Mouse (Mus musculus): ENCODE measurements at regions not wholly inside any gene's neighbourhood (a gene's known extent, or its start where the extent isn't known, plus 50 kb on each side); places are given as distances from the start of the nearest gene placed in this dataset.

DNA sequence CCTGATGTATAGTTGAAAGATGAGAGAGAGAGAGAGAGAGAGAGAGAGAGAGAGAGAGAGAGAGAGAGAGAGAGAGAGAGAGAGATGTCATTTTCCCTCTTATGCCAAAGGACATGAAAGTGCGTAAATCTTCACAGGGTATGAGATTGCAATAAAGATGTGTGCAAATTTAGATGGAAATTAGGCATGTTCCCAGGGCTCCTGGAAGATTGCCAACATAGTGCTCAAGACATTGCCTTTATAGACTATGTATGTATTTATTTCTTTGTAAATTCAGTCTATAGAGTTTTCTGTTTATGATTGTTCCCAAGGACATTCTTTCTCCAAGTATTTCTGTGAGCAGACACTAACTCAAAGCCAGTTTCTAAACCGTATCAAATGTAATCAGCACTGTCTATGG, 376.5 kb upstream of the Zeb2 start:
- DNase-seq (ENCODE audit: low spot score) = no peak

DNA sequence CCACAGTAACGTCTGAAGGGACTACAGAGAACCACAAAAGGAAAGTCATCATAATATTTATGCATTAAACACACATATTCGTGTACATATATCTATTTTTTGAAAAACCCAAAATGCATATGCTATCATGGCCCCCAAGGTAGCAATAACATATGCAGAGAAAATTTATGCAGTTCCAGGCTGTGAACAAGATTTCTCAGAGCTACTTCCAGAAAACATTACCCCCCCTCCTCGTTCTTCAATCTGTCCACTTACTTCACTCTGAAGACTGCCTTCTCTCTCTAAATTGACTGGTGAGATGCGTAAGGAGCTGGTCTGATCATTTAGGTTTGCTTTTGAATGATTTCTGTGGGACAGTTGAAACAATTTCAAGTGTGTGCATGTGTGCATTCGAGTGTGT, 369.3 kb upstream of the Zeb2 start:
- no peak for DNase-seq (ENCODE audit: low spot score)

DNA sequence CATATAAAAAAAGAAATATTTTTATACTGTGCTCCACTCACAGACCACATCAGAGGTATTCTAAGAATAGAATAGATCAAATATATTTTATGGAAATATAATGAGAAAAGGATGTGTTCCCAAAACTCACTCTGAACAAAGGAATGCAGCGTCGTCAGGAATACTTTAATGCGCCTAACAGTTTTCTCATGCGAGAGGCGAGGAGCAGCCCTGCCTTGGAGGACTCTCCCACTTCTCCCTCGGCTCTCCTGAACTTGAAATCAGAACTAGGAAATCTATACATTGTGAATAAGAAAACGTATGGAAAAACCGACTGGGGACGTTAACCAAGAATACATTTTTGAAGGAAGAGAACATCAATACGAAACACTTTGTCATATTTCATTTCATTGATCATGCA, 368.3 kb upstream of the Zeb2 start:
- DNase-seq (ENCODE audit: low spot score) = no peak

DNA sequence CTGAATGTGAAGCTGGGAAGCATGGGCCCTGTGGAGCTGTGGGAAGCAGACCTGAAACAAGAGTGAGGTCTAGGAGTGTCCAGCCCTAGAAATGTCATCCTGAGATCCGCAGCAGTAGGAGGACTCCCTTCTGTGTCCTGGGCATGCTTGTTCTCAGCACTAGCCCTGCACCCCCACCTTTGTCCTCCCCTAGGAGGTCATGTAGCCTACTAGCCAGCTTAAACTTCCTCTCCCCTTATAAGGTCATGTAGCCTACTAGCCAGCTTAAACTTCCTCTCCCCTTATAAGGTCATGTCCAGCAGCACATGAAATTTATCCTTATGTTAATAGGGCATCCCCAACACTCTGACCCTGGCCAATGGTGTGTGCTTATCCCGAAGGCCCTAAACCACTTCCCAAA, 363.5 kb upstream of the Zeb2 start:
- no peak for DNase-seq (ENCODE audit: low spot score)

DNA sequence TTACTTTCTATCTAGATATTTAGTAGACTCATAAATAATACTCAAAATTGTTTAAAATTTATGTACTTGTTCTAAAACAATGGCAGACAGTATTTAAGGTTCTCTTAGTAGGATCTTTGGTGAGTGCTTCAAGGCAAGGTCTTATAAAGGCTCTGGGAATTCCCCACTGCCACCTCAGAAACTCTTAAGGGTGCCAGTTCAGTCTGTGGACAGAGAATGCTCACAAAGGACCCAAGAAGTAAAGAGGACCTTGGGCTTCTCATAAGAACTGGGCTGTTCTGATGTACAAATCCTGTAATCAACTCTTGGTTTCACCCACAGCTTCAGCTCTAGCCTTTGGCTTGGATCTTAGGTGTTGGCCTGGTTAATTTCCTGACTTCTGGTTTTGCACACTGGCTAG, 358.8 kb upstream of the Zeb2 start:
- no peak for DNase-seq (ENCODE audit: low spot score)

DNA sequence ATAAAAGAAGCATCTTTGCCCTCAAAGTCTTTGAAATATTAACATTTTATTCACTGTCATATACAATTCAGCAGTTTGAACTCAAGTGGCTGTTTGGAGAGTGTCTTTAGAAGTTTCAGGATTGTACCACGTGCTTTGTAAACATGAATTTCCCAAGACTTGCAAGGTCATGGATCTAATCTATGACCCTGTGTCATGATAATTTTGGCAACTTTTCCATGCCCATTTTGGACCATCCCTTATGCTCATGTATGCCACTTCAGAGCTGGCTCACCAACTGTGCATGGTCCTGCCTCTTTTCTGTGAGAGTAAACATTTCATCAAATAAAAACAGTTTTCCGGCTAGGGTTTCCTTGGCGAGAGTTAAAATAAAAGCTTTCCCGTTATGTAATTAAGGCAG, 347.1 kb upstream of the Zeb2 start:
- DNase-seq (ENCODE audit: low spot score) = no peak

DNA sequence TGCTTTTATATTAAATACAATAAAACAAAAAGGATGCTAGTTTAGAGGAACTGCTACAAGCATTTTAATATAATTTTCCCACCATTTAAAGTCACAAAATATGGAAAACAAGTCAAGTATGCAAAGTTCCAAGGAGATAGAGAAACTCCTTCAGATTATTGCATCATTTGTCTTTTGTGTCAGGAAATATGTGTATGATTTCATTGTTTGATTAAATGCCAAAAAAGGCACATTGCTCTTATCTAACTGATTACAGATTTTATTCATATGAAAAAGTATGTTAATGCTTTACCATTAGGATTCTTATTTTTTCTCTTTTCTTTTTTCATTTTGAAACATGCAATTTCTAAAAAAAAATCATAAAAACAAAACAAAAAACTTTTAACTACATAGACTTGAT, 342.2 kb upstream of the Zeb2 start:
- DNase-seq (ENCODE audit: low spot score) = no peak

DNA sequence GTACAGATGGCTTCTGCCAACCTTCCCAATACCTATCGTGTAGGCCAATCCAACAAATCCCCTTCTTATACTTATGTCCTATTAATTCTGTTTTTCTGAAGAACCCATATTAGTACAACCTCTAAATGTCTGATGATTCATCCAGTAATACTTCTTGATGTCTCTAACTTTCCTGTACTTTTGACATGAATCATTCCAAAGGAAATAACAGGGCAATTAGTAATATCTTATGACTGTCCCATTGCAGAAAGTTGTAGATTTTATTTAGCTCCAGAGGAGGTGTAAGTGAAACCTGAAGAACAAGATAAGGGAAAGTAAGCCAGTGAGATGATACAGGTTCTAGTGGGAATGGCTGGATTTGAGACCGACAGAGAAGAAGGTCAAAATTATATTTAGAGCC, 337.6 kb upstream of the Zeb2 start:
- no peak for DNase-seq (ENCODE audit: low spot score)

DNA sequence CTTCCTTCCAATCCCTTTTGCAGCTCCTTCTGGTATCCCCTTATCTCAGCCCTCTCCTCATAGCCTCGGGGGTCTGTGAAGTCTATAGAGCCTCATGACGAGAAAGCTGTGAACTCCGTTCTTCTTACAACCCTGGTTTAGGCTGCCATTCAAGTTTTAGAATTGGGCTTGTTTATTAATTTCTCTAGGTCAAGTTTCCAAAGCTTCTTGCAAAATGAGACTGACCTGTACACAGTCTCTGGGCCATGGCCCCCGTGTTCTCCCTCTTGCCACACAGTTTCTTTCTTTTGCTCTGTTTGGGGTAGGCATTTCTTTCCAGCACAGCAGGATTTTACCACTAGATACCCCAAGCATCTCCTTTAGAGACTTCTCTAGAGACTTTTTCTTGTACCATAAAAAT, 322.0 kb upstream of the Zeb2 start:
- DNase-seq (ENCODE audit: low spot score) = no peak

DNA sequence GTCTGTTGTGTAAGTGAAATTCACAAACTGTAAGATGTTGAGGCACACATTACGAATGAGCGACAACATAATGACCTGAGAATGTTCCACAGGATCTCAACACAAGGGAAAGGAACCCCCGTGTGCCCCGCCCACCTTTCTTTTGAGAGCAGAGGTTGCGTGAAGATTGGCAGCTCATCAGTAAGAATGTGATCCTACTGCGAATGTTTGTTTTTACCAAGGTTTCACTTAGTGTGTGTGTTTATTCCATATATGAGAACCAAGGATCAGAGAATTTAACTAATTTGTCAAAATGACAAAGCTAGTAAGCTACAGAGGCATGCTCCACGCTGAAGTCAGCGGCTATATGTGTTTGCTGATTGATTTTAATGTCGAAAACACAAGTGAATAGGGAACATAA, 321.5 kb upstream of the Zeb2 start:
- DNase-seq (ENCODE audit: low spot score) = no peak

DNA sequence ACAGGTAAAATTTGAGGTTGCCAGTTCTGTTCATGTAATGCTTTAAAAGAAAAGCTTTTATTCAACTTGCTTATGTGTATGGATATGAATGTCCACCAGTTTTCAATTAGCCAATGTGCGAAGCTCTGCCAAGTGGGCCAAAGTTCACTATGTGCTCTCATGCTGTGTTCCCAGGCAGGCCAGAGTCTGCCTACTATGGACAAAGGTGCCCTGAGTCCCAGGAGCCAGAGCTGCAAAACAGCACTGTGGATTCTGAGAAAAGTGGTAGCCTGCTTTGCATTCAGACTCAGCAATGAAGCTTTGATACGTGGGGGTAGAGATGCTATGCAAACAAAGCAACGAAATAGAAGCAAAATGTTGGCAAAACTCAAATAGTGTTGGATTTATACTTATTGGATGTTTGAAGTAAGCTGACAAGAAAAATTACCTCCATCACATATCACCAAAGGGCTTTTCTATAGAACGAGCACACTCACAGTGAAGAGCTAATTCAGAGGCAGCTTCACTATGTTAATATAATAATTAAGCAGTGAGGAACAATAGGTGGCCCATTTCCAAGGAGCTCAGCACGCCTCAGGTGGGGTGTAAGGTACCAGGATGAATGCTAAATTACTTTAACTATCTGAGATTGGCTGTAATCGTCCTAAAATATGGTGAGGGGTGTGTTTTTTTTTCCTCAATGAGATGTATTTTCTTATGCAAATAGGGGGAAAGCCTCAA, 318.2 kb upstream of the Zeb2 start:
- peak; percentile 22 for DNase-seq (ENCODE audit: low spot score)

DNA sequence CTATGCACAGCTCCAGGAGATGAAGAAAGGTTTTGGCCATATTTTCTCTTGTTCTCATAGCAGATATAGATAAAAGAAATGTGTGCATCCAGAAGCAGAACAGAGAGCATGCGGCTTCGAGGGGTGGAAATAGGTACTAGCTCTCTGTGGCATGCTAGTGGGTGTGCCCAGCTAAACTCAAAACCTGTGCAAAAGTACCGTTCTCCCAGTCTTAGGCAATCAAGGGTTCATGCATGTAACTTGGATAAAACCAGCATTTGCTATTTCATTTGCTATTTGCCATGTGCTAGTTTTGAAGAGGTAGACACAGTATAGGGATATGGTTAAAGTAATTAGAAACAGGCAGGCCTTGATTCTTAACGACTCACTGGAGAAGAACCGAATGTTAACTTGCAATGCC, 317.6 kb upstream of the Zeb2 start:
- DNase-seq (ENCODE audit: low spot score) = no peak

DNA sequence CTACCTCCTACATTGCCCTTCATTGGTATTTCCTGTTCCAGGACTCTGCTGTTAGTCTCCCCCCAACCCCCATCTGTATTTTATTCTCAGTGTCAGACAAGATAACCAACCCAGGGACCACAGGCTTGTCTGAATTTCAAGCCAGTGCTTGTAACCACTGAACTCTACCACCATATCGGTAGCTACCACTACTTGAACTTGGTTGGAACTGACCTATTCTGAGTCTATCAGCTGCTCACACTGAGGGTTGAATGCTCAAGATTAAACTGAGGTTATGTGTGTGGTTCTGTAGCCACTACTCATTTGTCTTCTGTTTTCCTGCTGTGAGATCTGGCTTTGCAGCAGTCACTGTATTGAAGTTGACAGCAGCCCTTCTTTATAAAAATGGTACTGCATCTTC, 317.0 kb upstream of the Zeb2 start:
- no peak for DNase-seq (ENCODE audit: low spot score)

DNA sequence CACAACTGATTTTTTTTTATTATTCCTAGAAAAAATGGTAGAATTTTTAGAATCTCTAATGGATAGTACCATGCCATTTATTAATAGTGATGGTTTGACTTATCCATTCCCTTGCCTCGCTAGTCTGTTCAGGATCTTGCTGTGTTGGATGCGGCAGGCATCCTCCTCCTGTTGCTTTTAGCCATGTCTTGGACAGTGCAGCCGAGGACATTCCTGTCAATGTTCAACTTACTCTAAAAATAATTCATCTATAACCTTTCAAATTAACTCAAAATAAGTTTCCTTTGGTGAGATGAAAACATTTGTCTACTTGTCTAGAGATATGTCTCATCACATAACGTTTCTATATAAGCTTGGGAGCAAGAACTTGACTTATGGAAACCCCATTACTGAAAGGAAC, 314.2 kb upstream of the Zeb2 start:
- no peak for DNase-seq (ENCODE audit: low spot score)

DNA sequence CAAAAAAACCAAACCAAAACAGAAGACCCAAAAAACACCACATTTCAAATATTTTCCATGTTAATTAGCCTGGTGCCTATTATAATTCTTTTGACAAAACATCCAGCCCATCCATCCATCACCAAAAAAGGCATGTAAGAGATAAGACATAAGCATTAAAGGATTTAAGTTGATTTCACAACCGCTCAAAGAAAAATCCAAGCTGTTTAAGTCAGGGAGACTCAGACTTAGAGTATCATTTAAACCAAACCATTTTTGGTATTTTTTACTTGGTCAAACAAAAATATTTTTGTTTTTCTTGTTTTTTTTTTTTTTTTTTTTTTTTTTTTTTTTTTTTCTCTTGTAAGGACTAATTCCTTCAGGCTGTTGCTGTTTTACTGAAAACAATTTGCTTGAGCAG, 304.6 kb upstream of the Zeb2 start:
- DNase-seq (ENCODE audit: low spot score) = no peak

DNA sequence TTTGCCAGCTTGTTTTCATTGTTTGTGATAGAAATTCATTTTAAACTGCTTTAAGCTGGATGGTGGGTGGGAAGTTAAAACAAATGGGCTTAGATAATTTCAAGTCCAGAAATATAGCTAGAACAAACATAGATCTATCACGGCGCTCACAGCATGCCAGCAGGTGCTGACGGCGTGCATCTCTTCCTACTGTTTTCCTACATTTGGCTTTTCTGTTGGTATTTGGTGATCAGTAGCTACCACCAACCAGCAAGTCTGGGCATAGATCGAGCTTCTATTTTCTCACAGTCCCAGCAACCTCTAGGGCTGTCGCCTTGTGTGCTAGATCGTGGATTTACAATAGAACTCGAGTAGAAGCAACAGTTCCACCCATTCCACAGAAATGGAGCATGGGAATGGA, 290.9 kb upstream of the Zeb2 start:
- no peak for DNase-seq (ENCODE audit: low spot score)

DNA sequence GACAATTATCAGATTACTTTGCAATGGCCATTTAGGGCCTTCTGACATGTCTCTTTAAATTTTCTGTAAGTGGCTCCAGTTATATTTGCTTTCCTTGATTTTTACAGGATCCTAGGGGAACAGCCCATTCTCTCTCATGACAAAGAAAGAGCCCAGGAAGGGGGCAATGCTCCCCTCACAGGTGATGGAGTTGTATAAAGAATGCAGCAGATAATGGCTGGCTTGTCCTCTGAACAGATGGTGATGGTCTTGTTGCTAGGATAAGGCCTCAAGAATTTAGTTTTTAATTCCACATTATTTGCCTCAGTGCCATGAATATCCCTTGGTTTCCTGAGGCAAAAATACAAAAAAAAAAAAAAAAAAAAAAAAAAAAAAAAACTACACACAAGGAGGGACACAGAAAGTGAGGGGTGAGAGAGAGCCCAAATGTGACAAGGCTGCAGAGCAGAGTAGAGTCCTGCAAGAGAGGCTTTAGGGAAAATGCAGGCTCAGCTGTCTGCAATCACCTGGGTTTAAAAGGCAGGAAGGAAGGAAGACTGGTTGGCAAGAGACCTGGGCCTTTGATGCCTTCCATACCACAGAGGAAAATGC, 272.8 kb upstream of the Zeb2 start:
- no peak for DNase-seq (ENCODE audit: low spot score)

DNA sequence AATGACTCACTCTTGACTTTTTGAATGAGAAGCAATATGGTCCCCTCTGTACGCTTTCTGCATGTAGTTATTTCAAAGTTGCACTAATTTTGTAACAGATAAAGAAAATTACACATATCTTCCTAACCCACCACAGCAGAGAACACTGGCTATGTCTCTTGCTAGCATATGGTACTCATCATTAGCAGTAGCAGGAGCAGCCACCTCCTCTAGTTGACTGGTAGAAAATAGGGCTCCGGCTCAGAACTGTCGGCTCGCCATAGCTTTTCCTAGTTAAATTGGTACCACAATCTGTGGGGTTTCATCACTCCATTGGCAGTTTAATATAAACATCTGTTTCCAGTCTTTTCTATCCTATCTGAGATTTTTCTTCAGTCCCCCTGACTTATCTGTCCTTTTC, 254.1 kb upstream of the Zeb2 start:
- DNase-seq (ENCODE audit: low spot score) = no peak

DNA sequence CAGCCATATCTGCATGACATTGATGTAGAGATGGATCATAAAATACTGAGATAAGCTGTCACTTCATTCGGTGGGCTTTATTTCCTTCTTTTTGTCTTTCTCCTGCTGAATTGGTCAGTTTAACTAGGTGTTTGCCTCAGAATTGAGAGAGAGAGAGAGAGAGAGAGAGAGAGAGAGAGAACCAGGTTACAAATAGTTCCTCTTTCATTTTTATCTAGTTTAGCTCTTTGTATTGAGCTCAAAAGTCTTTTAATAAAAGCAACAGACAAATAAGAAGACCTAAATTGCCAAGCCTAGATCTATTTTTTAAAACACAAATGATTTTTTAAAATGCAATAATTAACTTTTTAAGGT, 253.4 kb upstream of the Zeb2 start:
- no peak for DNase-seq (ENCODE audit: low spot score)

DNA sequence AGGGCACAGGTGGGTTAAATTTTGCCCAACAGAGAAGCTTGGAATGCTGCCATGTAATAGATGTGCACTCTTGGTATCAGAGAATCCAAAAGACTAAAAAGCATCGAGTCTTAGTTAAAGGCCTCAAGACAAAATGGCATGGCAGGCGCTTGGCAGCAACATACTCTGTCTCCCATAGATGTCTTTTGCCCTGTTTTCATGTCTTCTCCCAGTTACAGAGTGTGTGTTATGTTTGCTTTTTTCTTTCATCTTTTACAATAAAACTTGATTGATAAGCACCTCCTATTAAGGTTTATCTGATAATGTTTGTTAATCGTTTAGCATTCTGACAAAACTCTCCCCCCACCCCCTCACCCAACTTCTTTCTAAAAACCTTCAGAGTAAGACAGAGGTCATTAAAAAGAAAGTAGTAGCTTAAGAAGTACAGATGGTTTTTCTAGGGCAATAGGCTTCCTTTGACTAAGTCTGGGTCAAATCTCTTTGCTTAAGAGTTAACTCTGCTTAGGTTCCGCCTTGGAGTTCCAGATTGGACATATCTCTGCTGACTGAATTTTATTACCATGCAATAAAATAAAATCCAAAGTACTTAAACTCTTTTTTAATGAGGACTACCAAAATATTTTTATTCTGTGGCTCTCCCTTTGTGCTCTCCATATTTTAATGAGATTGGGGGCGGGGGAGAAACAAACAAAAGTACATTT, 252.9 kb upstream of the Zeb2 start:
- no peak for DNase-seq (ENCODE audit: low spot score)

DNA sequence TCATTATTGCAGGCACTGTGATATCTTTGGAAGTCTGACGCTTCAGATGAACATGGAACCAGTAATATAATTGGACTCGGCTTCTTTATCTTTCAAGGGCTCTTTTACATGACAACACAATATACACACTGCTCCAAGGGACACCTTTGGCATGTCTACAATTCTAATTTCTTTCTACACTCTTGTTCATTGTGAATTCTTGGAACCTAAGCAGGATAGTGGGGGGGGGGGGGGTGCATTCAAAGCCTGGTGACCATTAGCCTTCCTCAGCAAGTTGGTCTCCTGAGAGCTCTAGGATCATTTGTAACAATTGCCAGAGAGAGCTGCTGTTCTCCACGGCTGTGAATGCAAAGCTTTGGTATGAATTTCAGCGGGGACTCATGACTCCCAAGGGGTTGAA, 252.2 kb upstream of the Zeb2 start:
- DNase-seq (ENCODE audit: low spot score) = no peak

DNA sequence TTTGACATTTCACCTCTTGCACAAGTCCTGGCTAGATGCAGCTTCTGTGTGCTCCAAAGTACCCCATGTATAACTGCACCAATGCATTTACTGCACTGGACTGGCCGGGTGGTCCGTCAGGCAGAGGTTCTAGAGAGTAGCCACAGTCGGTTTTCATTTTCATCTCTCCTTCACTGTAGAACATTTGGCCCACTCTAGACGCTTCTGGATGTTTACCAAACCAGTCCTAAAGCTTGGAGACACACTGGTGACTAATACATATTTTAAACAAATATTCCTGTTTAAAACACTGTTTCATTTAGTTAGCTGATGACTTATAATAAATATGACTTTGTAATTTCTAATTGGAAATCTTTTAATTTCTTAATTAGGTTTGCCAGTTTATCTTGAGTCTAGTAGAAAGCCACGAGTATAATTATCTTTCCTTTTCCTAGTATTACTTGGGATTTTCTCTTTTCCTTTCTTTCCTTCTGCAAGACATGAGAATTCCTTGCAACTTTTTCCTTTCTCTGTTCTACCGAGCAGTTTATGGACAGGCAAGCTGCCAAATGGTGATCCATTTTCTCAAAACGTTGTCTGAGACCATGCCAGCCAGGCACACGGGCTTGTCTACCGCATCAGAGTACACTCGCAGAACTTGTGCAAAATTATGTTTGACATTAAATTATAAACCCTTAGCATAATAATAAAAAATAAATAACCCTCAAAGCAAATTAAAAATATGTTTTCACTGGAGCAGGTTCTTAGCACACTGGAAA, 250.4 kb upstream of the Zeb2 start:
- no peak for DNase-seq (ENCODE audit: low spot score)

DNA sequence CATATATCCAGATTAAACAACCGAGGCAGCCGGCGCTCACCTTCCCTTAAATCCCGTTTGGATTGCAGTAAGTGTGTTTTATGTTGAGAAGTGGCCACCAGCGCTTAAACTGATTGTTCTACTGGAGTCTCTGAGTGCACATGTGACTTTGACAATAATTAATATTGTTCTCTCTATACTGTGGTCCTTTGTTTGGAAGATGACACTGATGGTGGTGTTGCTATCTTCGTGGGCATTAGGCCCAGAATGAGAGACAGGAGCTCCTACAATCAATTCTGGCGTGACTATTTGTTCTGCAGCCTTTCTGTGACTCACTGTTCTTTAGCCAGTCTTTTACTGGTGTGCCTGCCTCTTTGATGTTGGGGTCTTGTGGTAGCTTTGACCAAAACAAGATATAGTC, 240.1 kb upstream of the Zeb2 start:
- no peak for DNase-seq (ENCODE audit: low spot score)
